Mouse (Mus musculus): Measurements from ENCODE around the gene Armh1.
A peak's percentile ranks its signal among the peaks of the same experiment; 100 is the strongest.

Armh1 gene

GRCm38 (mm10) chr4:117251801-117252316, at the start of gene Armh1, which contains the start of gene Tmem53:
Armh1 (minus strand) TSS chr4:117252125.
Tmem53 (plus strand) TSS chr4:117251951.
- peak; percentile 94 for DNase-seq (ENCODE audit: low read depth)

- no peak for DNase-seq (ENCODE audit: low read depth)
These were observed 48.0 kb upstream of the Armh1 start for GRCm38 (mm10) chr4:117299921-117300320.

GRCm38 (mm10) chr4:117297819-117298218, 45.9 kb upstream of the Armh1 start:
- no peak for DNase-seq (ENCODE audit: low read depth)

GRCm38 (mm10) chr4:117296849-117297593, 45.1 kb upstream of the Armh1 start:
- no peak for DNase-seq (ENCODE audit: low read depth)

- no peak for DNase-seq (ENCODE audit: low read depth)
These were observed 39.8 kb upstream of the Armh1 start for GRCm38 (mm10) chr4:117291696-117292095.

GRCm38 (mm10) chr4:117288927-117289801, 37.2 kb upstream of the Armh1 start:
- peak; percentile 85 for DNase-seq (ENCODE audit: low read depth)

- no peak for DNase-seq (ENCODE audit: low read depth)
These were observed 36.5 kb upstream of the Armh1 start for GRCm38 (mm10) chr4:117288277-117288926.

- no peak for DNase-seq (ENCODE audit: low read depth)
These were observed 32.4 kb upstream of the Armh1 start for GRCm38 (mm10) chr4:117284363-117284762.

- no peak for DNase-seq (ENCODE audit: low read depth)
These were observed 31.6 kb upstream of the Armh1 start for GRCm38 (mm10) chr4:117283271-117284191.

- no peak for DNase-seq (ENCODE audit: low read depth)
These were observed 29.3 kb upstream of the Armh1 start for GRCm38 (mm10) chr4:117281090-117281845.

- DNase-seq (ENCODE audit: low read depth): no peak
These were observed 28.5 kb upstream of the Armh1 start for GRCm38 (mm10) chr4:117280397-117280930.

- DNase-seq (ENCODE audit: low read depth): no peak
These were observed 27.3 kb upstream of the Armh1 start for GRCm38 (mm10) chr4:117279253-117279642.

GRCm38 (mm10) chr4:117278381-117279252, 26.7 kb upstream of the Armh1 start:
- DNase-seq (ENCODE audit: low read depth): no peak

GRCm38 (mm10) chr4:117277687-117278086, 25.8 kb upstream of the Armh1 start:
- no peak for DNase-seq (ENCODE audit: low read depth)

GRCm38 (mm10) chr4:117277021-117277420, 25.1 kb upstream of the Armh1 start:
- no peak for DNase-seq (ENCODE audit: low read depth)

- DNase-seq (ENCODE audit: low read depth): no peak
These were observed 24.4 kb upstream of the Armh1 start for GRCm38 (mm10) chr4:117276281-117276711.

- DNase-seq (ENCODE audit: low read depth): no peak
These were observed 22.8 kb upstream of the Armh1 start for GRCm38 (mm10) chr4:117274720-117275119.

- no peak for DNase-seq (ENCODE audit: low read depth)
These were observed 20.5 kb upstream of the Armh1 start for GRCm38 (mm10) chr4:117272459-117272858.

GRCm38 (mm10) chr4:117270278-117270677, 18.4 kb upstream of the Armh1 start:
- DNase-seq (ENCODE audit: low read depth): peak; percentile 81
